Mouse (Mus musculus) ES-Bruce4 (cell line): ENCODE measurements around the gene Cd8b1.

ENCODE experiments used
- CTCF ChIP-seq: IDR thresholded peaks from one replicate; pipeline ENCODE4 v1.8.1; 2011; ENCODE audit warnings: low read depth, low read length
- EP300 ChIP-seq: IDR thresholded peaks from 2 replicates; pipeline ENCODE4 v1.6.1; 2011; ENCODE audit warnings: low read depth, low read length; ENCODE audit not compliant: insufficient read depth
- POLR2A ChIP-seq: IDR thresholded peaks from one replicate; pipeline ENCODE4 v1.8.1; 2011; ENCODE audit warnings: low read length; ENCODE audit not compliant: insufficient read depth

DNA sequence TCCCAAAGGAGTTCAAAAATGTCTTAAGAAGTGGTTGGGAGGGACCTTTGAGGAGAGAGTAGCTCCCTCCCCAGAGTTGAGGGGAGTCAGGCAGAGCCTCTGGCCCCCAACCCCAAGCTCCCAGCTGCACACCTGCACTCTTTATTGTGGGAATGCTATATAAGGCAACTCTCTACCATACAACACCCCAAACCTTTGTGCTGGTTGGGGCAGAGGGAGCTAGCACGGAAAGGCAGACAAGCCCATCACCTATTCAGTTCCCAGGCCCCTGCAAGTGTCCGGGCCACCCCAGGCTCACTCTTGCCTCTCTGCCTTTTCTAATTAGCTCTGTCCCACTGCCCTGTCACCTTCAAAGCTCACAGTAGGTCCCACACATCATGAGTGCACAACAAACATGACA, 31.1 kb downstream of the Cd8b1 start:
- TF ChIP-seq CTCF (no peak), POLR2A (no peak), EP300 (no peak)
